Mouse (Mus musculus) forebrain, embryonic 15.5 days (tissue): Measurements from ENCODE around the gene Trdn. TPM values are rescaled to one million over a fixed set of nuclear protein-coding genes. Genes with fewer than 3 reads are reported as not detected.

ENCODE experiments used
- ATAC-seq: fragments of 200-750 bp; cut with Nextera tagmentation; replicated peaks from 2 replicates; pipeline ENCODE4 v1.8.0; 2017; ENCODE audit warnings: mild to moderate bottlenecking, moderate TSS enrichment, moderate library complexity
- H3K27ac ChIP-seq: fragments of 300-500 bp; sonication (generic); replicated peaks from 2 replicates; pipeline ENCODE4 v1.5.1; 2015; ENCODE audit warnings: mild to moderate bottlenecking, inconsistent platforms
- H3K27me3 ChIP-seq: fragments of 300-500 bp; sonication (generic); 2 replicates; pipeline ENCODE4 v1.6.1; 2015; ENCODE audit warnings: inconsistent platforms
- H3K36me3 ChIP-seq: fragments of 300-500 bp; sonication (generic); 2 replicates; pipeline ENCODE4 v1.6.1; 2015; ENCODE audit warnings: mild to moderate bottlenecking, inconsistent platforms
- H3K4me1 ChIP-seq: fragments of 300-500 bp; sonication (generic); 2 replicates; pipeline ENCODE4 v1.6.1; 2015; ENCODE audit warnings: inconsistent platforms
- H3K4me2 ChIP-seq: fragments of 300-500 bp; sonication (generic); replicated peaks from 2 replicates; pipeline ENCODE4 v1.6.1; 2015; ENCODE audit warnings: mild to moderate bottlenecking, inconsistent platforms
- H3K4me3 ChIP-seq: fragments of 300-500 bp; sonication (generic); 2 replicates; pipeline ENCODE4 v1.5.1; 2015; ENCODE audit warnings: mild to moderate bottlenecking, inconsistent platforms
- H3K9ac ChIP-seq: fragments of 300-500 bp; sonication (generic); replicated peaks from 2 replicates; pipeline ENCODE4 v1.6.1; 2015; ENCODE audit warnings: mild to moderate bottlenecking, inconsistent platforms
- H3K9me3 ChIP-seq: fragments of 300-500 bp; sonication (generic); 2 replicates; pipeline ENCODE4 v1.6.1; 2016; ENCODE audit warnings: inconsistent platforms
- WGBS: fragments of 180-500 bp; shearing (Covaris S2); methylation state at CpG from one replicate; pipeline ENCODE4 v1.1.7; 2015; ENCODE audit warnings: mixed read lengths; 5-methylcytosine and 5-hydroxymethylcytosine counted together
- polyA plus RNA-seq: library from polyadenylated mRNA; unstranded; fragments of >200 nt; fragmentation: Nextera tagmentation; extraction: Ambion mirVana; gene quantifications from 2 replicates; pipeline ENCODE4 v1.2.1, GENCODE M21; 2015

Trdn gene
- polyA plus RNA-seq, 1 experiment from 2014 or later, result 0.17 TPM

- no peaks in the 10 kb centered on the region for H3K36me3 ChIP-seq
- H3K9ac ChIP-seq, result no peak overlapping the region
- no peak overlapping the region for H3K4me2 ChIP-seq
- WGBS, result 29% methylated on average over 2 of the region's 2 CpGs
- no peaks in the 10 kb centered on the region for H3K27me3 ChIP-seq
- peak; percentile 61; the same call in 1 of the 2 replicates for ATAC-seq
- no peaks in the 10 kb centered on the region for H3K9me3 ChIP-seq
- no peaks in the 10 kb centered on the region for H3K4me1 ChIP-seq
- H3K4me3 ChIP-seq, result no peak overlapping the region
- H3K27ac ChIP-seq, result no peak overlapping the region
These were observed 99.6 kb downstream of the Trdn start for GRCm38 (mm10) chr10:33179731-33180631.

GRCm38 (mm10) chr10:33189031-33189430 is 108.7 kb downstream of the Trdn start:
- Histone ChIP-seq H3K4me3 (no peak overlapping the region), H3K4me2 (no peak overlapping the region), H3K27me3 (no peaks in the 10 kb centered on the region), H3K27ac (no peak overlapping the region), H3K9me3 (no peaks in the 10 kb centered on the region), H3K9ac (no peak overlapping the region), H3K36me3 (no peaks in the 10 kb centered on the region), H3K4me1 (no peaks in the 10 kb centered on the region)
- ATAC-seq, result no peak
- 84% methylated on average over 1 of the region's 1 CpGs for WGBS

- 4% methylated on average over 1 of the region's 1 CpGs for WGBS
- no peak overlapping the region for H3K9ac ChIP-seq
- no peak for ATAC-seq
- H3K4me2 ChIP-seq, result no peak overlapping the region
- no peaks in the 10 kb centered on the region for H3K4me1 ChIP-seq
- no peak overlapping the region for H3K27ac ChIP-seq
- no peaks in the 10 kb centered on the region for H3K36me3 ChIP-seq
- no peak overlapping the region for H3K4me3 ChIP-seq
- no peaks in the 10 kb centered on the region for H3K27me3 ChIP-seq
- H3K9me3 ChIP-seq, result no peaks in the 10 kb centered on the region
These were observed 115.6 kb downstream of the Trdn start for GRCm38 (mm10) chr10:33195919-33196318.

GRCm38 (mm10) chr10:33198257-33198656 is 117.9 kb downstream of the Trdn start:
- ATAC-seq, result no peak

GRCm38 (mm10) chr10:33210411-33210810 is 130.1 kb downstream of the Trdn start:
- Histone ChIP-seq H3K4me1 (no peaks in the 10 kb centered on the region), H3K9me3 (no peaks in the 10 kb centered on the region), H3K4me2 (no peak overlapping the region), H3K27ac (no peak overlapping the region), H3K9ac (no peak overlapping the region), H3K36me3 (no peaks in the 10 kb centered on the region), H3K27me3 (no peaks in the 10 kb centered on the region), H3K4me3 (no peak overlapping the region)
- no peak for ATAC-seq
- 92% methylated on average over 1 of the region's 1 CpGs for WGBS

More at GRCm38 (mm10) chr10:33198257-33198656, 117.9 kb downstream of the Trdn start:
- no peaks in the 10 kb centered on the region for H3K27me3 ChIP-seq
- WGBS, result 63% methylated on average over 1 of the region's 1 CpGs
- H3K4me3 ChIP-seq, result no peak overlapping the region
- no peak overlapping the region for H3K9ac ChIP-seq
- H3K4me2 ChIP-seq, result no peak overlapping the region
- no peaks in the 10 kb centered on the region for H3K9me3 ChIP-seq
- H3K27ac ChIP-seq, result no peak overlapping the region
- no peaks in the 10 kb centered on the region for H3K36me3 ChIP-seq
- H3K4me1 ChIP-seq, result no peaks in the 10 kb centered on the region

GRCm38 (mm10) chr10:33253911-33254310 is 173.6 kb downstream of the Trdn start:
- ATAC-seq, result no peak

GRCm38 (mm10) chr10:33256202-33256601 is 175.8 kb downstream of the Trdn start:
- Histone ChIP-seq H3K27me3 (no peaks in the 10 kb centered on the region), H3K4me2 (no peak overlapping the region), H3K27ac (no peak overlapping the region), H3K4me1 (no peaks in the 10 kb centered on the region), H3K9ac (no peak overlapping the region), H3K4me3 (no peak overlapping the region), H3K9me3 (no peaks in the 10 kb centered on the region), H3K36me3 (no peaks in the 10 kb centered on the region)
- WGBS, result 83% methylated on average over 1 of the region's 1 CpGs
- ATAC-seq, result no peak

More at GRCm38 (mm10) chr10:33253911-33254310, 173.6 kb downstream of the Trdn start:
- H3K27me3 ChIP-seq, result no peaks in the 10 kb centered on the region
- no peaks in the 10 kb centered on the region for H3K36me3 ChIP-seq
- H3K4me3 ChIP-seq, result no peak overlapping the region
- WGBS, result 24% methylated on average over 1 of the region's 1 CpGs
- H3K27ac ChIP-seq, result no peak overlapping the region
- no peaks in the 10 kb centered on the region for H3K9me3 ChIP-seq
- H3K9ac ChIP-seq, result no peak overlapping the region
- H3K4me2 ChIP-seq, result no peak overlapping the region
- H3K4me1 ChIP-seq, result no peaks in the 10 kb centered on the region

GRCm38 (mm10) chr10:33304982-33305381 is 224.6 kb downstream of the Trdn start:
- no peak overlapping the region for H3K4me2 ChIP-seq
- no peak overlapping the region for H3K9ac ChIP-seq
- no peak overlapping the region for H3K4me3 ChIP-seq
- H3K4me1 ChIP-seq, result no peaks in the 10 kb centered on the region
- H3K36me3 ChIP-seq, result no peaks in the 10 kb centered on the region
- H3K27me3 ChIP-seq, result no peaks in the 10 kb centered on the region
- H3K27ac ChIP-seq, result no peak overlapping the region
- ATAC-seq, result no peak
- H3K9me3 ChIP-seq, result no peaks in the 10 kb centered on the region
- WGBS, result 33% methylated on average over 2 of the region's 2 CpGs

- no peaks in the 10 kb centered on the region for H3K36me3 ChIP-seq
- H3K4me1 ChIP-seq, result no peaks in the 10 kb centered on the region
- no peak for ATAC-seq
- H3K9me3 ChIP-seq, result no peaks in the 10 kb centered on the region
- WGBS, result 71% methylated on average over 1 of the region's 1 CpGs
- H3K27me3 ChIP-seq, result no peaks in the 10 kb centered on the region
- H3K9ac ChIP-seq, result no peak overlapping the region
- H3K4me2 ChIP-seq, result no peak overlapping the region
- H3K4me3 ChIP-seq, result no peak overlapping the region
- H3K27ac ChIP-seq, result no peak overlapping the region
These were observed 272.7 kb downstream of the Trdn start for GRCm38 (mm10) chr10:33353026-33353425.

GRCm38 (mm10) chr10:33366521-33366920 is 286.2 kb downstream of the Trdn start:
- Histone ChIP-seq H3K9ac (no peak overlapping the region), H3K27ac (no peak overlapping the region), H3K36me3 (no peaks in the 10 kb centered on the region), H3K4me2 (no peak overlapping the region), H3K4me3 (no peak overlapping the region), H3K27me3 (no peaks in the 10 kb centered on the region), H3K4me1 (no peaks in the 10 kb centered on the region), H3K9me3 (no peaks in the 10 kb centered on the region)
- no peak for ATAC-seq

GRCm38 (mm10) chr10:33370534-33370933 is 290.2 kb downstream of the Trdn start:
- no peak overlapping the region for H3K9ac ChIP-seq
- no peak overlapping the region for H3K27ac ChIP-seq
- H3K4me1 ChIP-seq, result no peaks in the 10 kb centered on the region
- no peak for ATAC-seq
- no peak overlapping the region for H3K4me3 ChIP-seq
- H3K4me2 ChIP-seq, result no peak overlapping the region
- H3K36me3 ChIP-seq, result no peaks in the 10 kb centered on the region
- 81% methylated on average over 2 of the region's 2 CpGs for WGBS
- no peaks in the 10 kb centered on the region for H3K9me3 ChIP-seq
- no peaks in the 10 kb centered on the region for H3K27me3 ChIP-seq

GRCm38 (mm10) chr10:33375474-33376029 is 295.2 kb downstream of the Trdn start:
- no peak for ATAC-seq
- Histone ChIP-seq H3K36me3 (no peaks in the 10 kb centered on the region), H3K9me3 (no peaks in the 10 kb centered on the region), H3K27ac (no peak overlapping the region), H3K4me3 (no peak overlapping the region), H3K9ac (no peak overlapping the region), H3K4me1 (no peaks in the 10 kb centered on the region), H3K27me3 (no peaks in the 10 kb centered on the region), H3K4me2 (no peak overlapping the region)
- WGBS, result 60% methylated on average over 2 of the region's 2 CpGs
